Mouse (Mus musculus): ENCODE measurements around the gene Nphs1.
"Not testable (repeated sequence)": the region's sequence is repeated elsewhere in the genome, so short reads cannot be mapped to it uniquely, and the experiment has no call there.

Gene Nphs1

GRCm38 (mm10) chr7:30440697-30441096 lies 17.4 kb upstream of the Nphs1 start:
- peak; percentile 39 for DNase-seq (ENCODE audit: low spot score)

GRCm38 (mm10) chr7:30443696-30444095 lies 14.4 kb upstream of the Nphs1 start:
- no peak for DNase-seq (ENCODE audit: low spot score)

GRCm38 (mm10) chr7:30444154-30444970 lies 13.8 kb upstream of the Nphs1 start:
- DNase-seq (ENCODE audit: low spot score) = peak; percentile 38

GRCm38 (mm10) chr7:30444971-30445751 lies 13.0 kb upstream of the Nphs1 start, which contains the start of gene Aplp1:
TSS of gene Aplp1 (minus strand) at chr7:30445535.
- DNase-seq (ENCODE audit: low spot score) = peak; percentile 52

GRCm38 (mm10) chr7:30450241-30450640 lies 7.9 kb upstream of the Nphs1 start:
- DNase-seq (ENCODE audit: low spot score) = no peak

GRCm38 (mm10) chr7:30453327-30453726 lies 4.8 kb upstream of the Nphs1 start:
- DNase-seq (ENCODE audit: low spot score) = no peak

- DNase-seq (ENCODE audit: low spot score) = no peak
Observed at GRCm38 (mm10) chr7:30453766-30454165, 4.3 kb upstream of the Nphs1 start.

- no peak for DNase-seq (ENCODE audit: low spot score)
Observed at GRCm38 (mm10) chr7:30454259-30454658, 3.9 kb upstream of the Nphs1 start.

- DNase-seq (ENCODE audit: low spot score) = no peak
Observed at GRCm38 (mm10) chr7:30456487-30456886, 1.6 kb upstream of the Nphs1 start.

GRCm38 (mm10) chr7:30456911-30457628 lies 1.0 kb upstream of the Nphs1 start:
- no peak for DNase-seq (ENCODE audit: low spot score)

- DNase-seq (ENCODE audit: low spot score) = no peak
Observed at GRCm38 (mm10) chr7:30459484-30459883, 1.4 kb downstream of the Nphs1 start.

GRCm38 (mm10) chr7:30463568-30463967 lies 5.5 kb downstream of the Nphs1 start:
- DNase-seq (ENCODE audit: low spot score) = no peak

GRCm38 (mm10) chr7:30463996-30464395 lies 5.9 kb downstream of the Nphs1 start:
- DNase-seq (ENCODE audit: low spot score) = no peak

- DNase-seq (ENCODE audit: low spot score) = no peak
Observed at GRCm38 (mm10) chr7:30464816-30465300, 6.7 kb downstream of the Nphs1 start.

- no peak for DNase-seq (ENCODE audit: low spot score)
Observed at GRCm38 (mm10) chr7:30472411-30472810, 14.3 kb downstream of the Nphs1 start.

GRCm38 (mm10) chr7:30474999-30475398 lies 16.9 kb downstream of the Nphs1 start:
- no peak for DNase-seq (ENCODE audit: low spot score)

- not testable (repeated sequence) for DNase-seq (ENCODE audit: low spot score)
Observed at GRCm38 (mm10) chr7:30476136-30476535, 18.0 kb downstream of the Nphs1 start.

- peak; percentile 26 for DNase-seq (ENCODE audit: low spot score)
Observed at GRCm38 (mm10) chr7:30477415-30478381, 19.6 kb downstream of the Nphs1 start.

- DNase-seq (ENCODE audit: low spot score) = no peak
Observed at GRCm38 (mm10) chr7:30484250-30484649, 26.1 kb downstream of the Nphs1 start.

- DNase-seq (ENCODE audit: low spot score) = no peak
Observed at GRCm38 (mm10) chr7:30490251-30490956, 32.3 kb downstream of the Nphs1 start.

Data from ovary, postnatal 36 days (tissue).